ENCODE assay signal across 21 mouse cellular contexts in genomic region chr11:105975050-105975449, GRCm38 (mm10). TPM values are rescaled to one million over a fixed set of nuclear protein-coding genes. Genes with fewer than 3 reads are reported as not detected.
A peak's percentile ranks its signal among the peaks of the same experiment; 100 is the strongest.
DNase-seq lines count a peak whose midpoint lies in the region; ATAC-seq and TF ChIP-seq lines count a peak whose summit lies in the region.
"Had no signal": no experiment of that assay in that cellular context is flagged by ENCODE, and none has a peak within 500 bp of the region (broad histone marks: within the 10 kb centered on the region; RNA-seq: fewer than 3 reads in every experiment).

No protein-coding gene starts in this region.

- peak; percentile 43; the same call in 1 of the 2 replicates for ATAC-seq in hindbrain, postnatal 0 days
- no peak for ATAC-seq in hindbrain, embryonic 13.5 days (ENCODE audit: low FRiP score)
- peak; percentile 70 for ATAC-seq in common myeloid progenitor, adult 5-6 weeks (replicated peaks; ENCODE audit: low read depth, poor library complexity, severe bottlenecking)
- ATAC-seq: forebrain, embryonic 15.5 days had no signal

- no peak overlapping the region for H3K4me2 ChIP-seq in hindbrain, postnatal 0 days (ENCODE audit: low read depth, low read length)
- no peak overlapping the region for H3K4me2 ChIP-seq in hindbrain, embryonic 13.5 days
- H3K4me2 ChIP-seq: forebrain, embryonic 15.5 days; hindbrain, embryonic 14.5 days; liver, embryonic 13.5 days; midbrain, embryonic 12.5 days had no signal

- H3K27ac ChIP-seq in hindbrain, postnatal 0 days: no peak overlapping the region
- no peak overlapping the region for H3K27ac ChIP-seq in hindbrain, embryonic 13.5 days
- H3K27ac ChIP-seq: forebrain, embryonic 15.5 days; heart, adult 2 months; hindbrain, embryonic 14.5 days; liver, embryonic 13.5 days; midbrain, embryonic 12.5 days; stomach, postnatal 0 days had no signal

- H3K9ac ChIP-seq in hindbrain, postnatal 0 days (replicated peaks; ENCODE audit: low read length): no peak overlapping the region
- H3K9ac ChIP-seq in hindbrain, embryonic 13.5 days: no peak overlapping the region
- H3K9ac ChIP-seq: forebrain, embryonic 15.5 days; hindbrain, embryonic 14.5 days; liver, embryonic 13.5 days; midbrain, embryonic 12.5 days had no signal

- no peak for TF ChIP-seq CTCF in hindbrain, postnatal 0 days (IDR thresholded peaks at IDR 0.05; ENCODE audit: low read depth)

- H3K4me3 ChIP-seq in hindbrain, postnatal 0 days (ENCODE audit: low read length): no peak overlapping the region
- no peak overlapping the region for H3K4me3 ChIP-seq in hindbrain, embryonic 13.5 days
- H3K4me3 ChIP-seq: forebrain, embryonic 15.5 days; heart, adult 2 months; liver, embryonic 13.5 days; midbrain, embryonic 12.5 days had no signal

- no peaks in the 10 kb centered on the region for H3K9me3 ChIP-seq in hindbrain, postnatal 0 days (ENCODE audit: low read length)
- H3K9me3 ChIP-seq in hindbrain, embryonic 13.5 days: no peaks in the 10 kb centered on the region
- H3K9me3 ChIP-seq: forebrain, embryonic 15.5 days; liver, embryonic 13.5 days; midbrain, embryonic 12.5 days had no signal

- no peaks in the 10 kb centered on the region for H3K36me3 ChIP-seq in hindbrain, postnatal 0 days (ENCODE audit: insufficient read depth, low read length)
- no peaks in the 10 kb centered on the region for H3K36me3 ChIP-seq in hindbrain, embryonic 13.5 days
- H3K36me3 ChIP-seq: forebrain, embryonic 15.5 days; liver, embryonic 13.5 days; midbrain, embryonic 12.5 days had no signal

- no peaks in the 10 kb centered on the region for H3K27me3 ChIP-seq in hindbrain, postnatal 0 days (ENCODE audit: insufficient read depth, low read length)
- peaks cover 24% of the 10 kb centered on the region for H3K27me3 ChIP-seq in hindbrain, embryonic 13.5 days
- H3K27me3 ChIP-seq: forebrain, embryonic 15.5 days had no signal

- DNase-seq in hindbrain, postnatal 0 days (ENCODE audit: low spot score): no peak
- DNase-seq in 416B (ENCODE audit: low read depth): peak; percentile 35
- DNase-seq in cerebellum, adult 18-20 months: peak; percentile 56 to 70
- no peak for DNase-seq in spleen, adult 18-20 months
- DNase-seq in left cerebral cortex, adult 11 months (ENCODE audit: low spot score): no peak
- no peak for DNase-seq in adrenal gland, adult 18-20 months (ENCODE audit: low spot score in 2 of 2)
- DNase-seq: B cell, adult 2 months; heart, adult 2 months; layer of hippocampus, postnatal 36 days; liver, embryonic 13.5 days; lung, postnatal 10 days had no signal

- H3K4me1 ChIP-seq in hindbrain, postnatal 0 days (ENCODE audit: insufficient read depth, low read length): no peaks in the 10 kb centered on the region
- H3K4me1 ChIP-seq in hindbrain, embryonic 13.5 days (replicated peaks): no peaks in the 10 kb centered on the region
- H3K4me1 ChIP-seq: forebrain, embryonic 15.5 days; liver, embryonic 13.5 days; midbrain, embryonic 12.5 days had no signal

- WGBS in hindbrain, postnatal 0 days: 61% methylated on average over 3 of the region's 3 CpGs
- 85% methylated on average over 3 of the region's 3 CpGs for WGBS in hindbrain, embryonic 13.5 days

RNA-seq across cellular contexts. Expression of gene Ace, which starts 7.3 kb away (rescaled TPM):
- total RNA-seq in hindbrain, postnatal 0 days (2014; rRNA removed): 31.1 and 35.9 TPM in 2 replicates
- 10.3 and 11.1 TPM in 2 replicates for polyA plus RNA-seq in hindbrain, postnatal 0 days (2015; fragmentation: Nextera tagmentation; extraction: Ambion mirVana)
- 2.4 and 2.5 TPM in 2 replicates for polyA plus RNA-seq in hindbrain, embryonic 13.5 days (2015; fragmentation: Nextera tagmentation; extraction: Ambion mirVana)
- total RNA-seq in common myeloid progenitor, adult 5-6 weeks (2017): 0.19 and 0.27 TPM in 2 replicates
- total RNA-seq in adrenal gland, adult 18-20 months (2021): 10 to 100 TPM; 11.0 to 16.0 TPM

RNA-seq across cellular contexts. Expression of gene Ace3, which starts 19.4 kb away (rescaled TPM):
- total RNA-seq in hindbrain, postnatal 0 days (2014; rRNA removed): not detected in 2 replicates
- not detected in 2 replicates for polyA plus RNA-seq in hindbrain, postnatal 0 days (2015; fragmentation: Nextera tagmentation; extraction: Ambion mirVana)
- 0.08 TPM in 1 of 2 replicates, not detected in the other for polyA plus RNA-seq in hindbrain, embryonic 13.5 days (2015; fragmentation: Nextera tagmentation; extraction: Ambion mirVana)
- total RNA-seq in common myeloid progenitor, adult 5-6 weeks (2017): not detected in 2 replicates
- not detected for total RNA-seq in adrenal gland, adult 18-20 months (2021)
- total RNA-seq: adrenal gland, adult 2 months; heart, adult 2 months; layer of hippocampus, postnatal 36 days had no signal
- polyA plus RNA-seq: adrenal gland, adult 2 months; brain, embryonic 14.5 days; heart, adult 2 months; heart, postnatal 0 days; hindbrain, embryonic 14.5 days; limb, embryonic 11.5 days; liver, embryonic 13.5 days; midbrain, embryonic 12.5 days; stomach, postnatal 0 days had no signal

RNA-seq across cellular contexts. Expression of gene Cyb561, which starts 21.9 kb away (rescaled TPM):
- total RNA-seq in hindbrain, postnatal 0 days (2014; rRNA removed): 45.9 and 52.9 TPM in 2 replicates
- 55.9 and 57.8 TPM in 2 replicates for polyA plus RNA-seq in hindbrain, postnatal 0 days (2015; fragmentation: Nextera tagmentation; extraction: Ambion mirVana)
- 42.6 and 42.7 TPM in 2 replicates for polyA plus RNA-seq in hindbrain, embryonic 13.5 days (2015; fragmentation: Nextera tagmentation; extraction: Ambion mirVana)
- 1.4 and 2.2 TPM in 2 replicates for total RNA-seq in common myeloid progenitor, adult 5-6 weeks (2017)
- total RNA-seq in adrenal gland, adult 18-20 months (2021): 100 to 1,000 TPM; 168 to 204 TPM

RNA-seq across cellular contexts. Expression of gene Kcnh6, which starts 32.9 kb away (rescaled TPM):
- 4.3 and 7.9 TPM in 2 replicates for total RNA-seq in hindbrain, postnatal 0 days (2014; rRNA removed)
- 2.4 and 3.0 TPM in 2 replicates for polyA plus RNA-seq in hindbrain, postnatal 0 days (2015; fragmentation: Nextera tagmentation; extraction: Ambion mirVana)
- 1.7 and 2.3 TPM in 2 replicates for polyA plus RNA-seq in hindbrain, embryonic 13.5 days (2015; fragmentation: Nextera tagmentation; extraction: Ambion mirVana)
- total RNA-seq in common myeloid progenitor, adult 5-6 weeks (2017): not detected in 2 replicates
- total RNA-seq in adrenal gland, adult 18-20 months (2021): under 1 TPM in 1 of 2 experiments, not detected in 1; 0.29 TPM
- total RNA-seq: heart, adult 2 months had no signal

Comparison
In these comparisons a context has a peak if more than half of its experiments do, and no peak if none do; other contexts are left out.
1. DNase-seq: peak in 416B (single experiment) and cerebellum, adult 18-20 months (2 of 2); none in hindbrain, postnatal 0 days (single experiment), spleen, adult 18-20 months (0 of 2), left cerebral cortex, adult 11 months (single experiment) and adrenal gland, adult 18-20 months (0 of 2).
2. RNA of gene Cyb561, which starts 21.9 kb away (total RNA-seq): 168 to 204 TPM in adrenal gland, adult 18-20 months and 45.9 to 52.9 TPM in hindbrain, postnatal 0 days; 1.4 to 2.2 TPM in common myeloid progenitor, adult 5-6 weeks; every median in the first group is over 10 times any median in the second.